Mouse (Mus musculus) limb, embryonic 12.5 days (tissue): ENCODE measurements at regions not wholly inside any gene's neighbourhood (a gene's known extent, or its start where the extent isn't known, plus 50 kb on each side); places are given as distances from the start of the nearest gene placed in this dataset.
A peak's percentile ranks its signal among the peaks of the same experiment; 100 is the strongest.

Experiments
- ATAC-seq: fragments of 200-750 bp; cut with Nextera tagmentation; 2 replicates; pipeline ENCODE4 v1.8.0; 2017; ENCODE audit warnings: low read depth, moderate TSS enrichment; ENCODE audit not compliant: insufficient number of reproducible peaks, insufficient read depth, low FRiP score, low TSS enrichment
- H3K27ac ChIP-seq: fragments of 300-500 bp; sonication (generic); 2 replicates; pipeline ENCODE4 v1.5.1; 2016; ENCODE audit warnings: mild to moderate bottlenecking, moderate library complexity
- H3K27me3 ChIP-seq: fragments of 300-500 bp; sonication (generic); 2 replicates; pipeline ENCODE4 v1.6.1; 2016; ENCODE audit warnings: mild to moderate bottlenecking, moderate library complexity
- H3K36me3 ChIP-seq: fragments of 300-500 bp; sonication (generic); 2 replicates; pipeline ENCODE4 v1.6.1; 2016; ENCODE audit warnings: mild to moderate bottlenecking, moderate library complexity
- H3K4me1 ChIP-seq: fragments of 300-500 bp; sonication (generic); replicated peaks from 2 replicates; pipeline ENCODE4 v1.6.1; 2016
- H3K4me2 ChIP-seq: fragments of 300-500 bp; sonication (generic); 2 replicates; pipeline ENCODE4 v1.6.1; 2016; ENCODE audit warnings: mild to moderate bottlenecking, moderate library complexity
- H3K4me3 ChIP-seq: fragments of 300-500 bp; sonication (generic); replicated peaks from 2 replicates; pipeline ENCODE4 v1.5.1; 2016; ENCODE audit warnings: mild to moderate bottlenecking
- H3K9ac ChIP-seq: fragments of 300-500 bp; sonication (generic); replicated peaks from 2 replicates; pipeline ENCODE4 v1.6.1; 2016; ENCODE audit warnings: mild to moderate bottlenecking, moderate library complexity
- H3K9me3 ChIP-seq: fragments of 300-500 bp; sonication (generic); 2 replicates; pipeline ENCODE4 v1.6.1; 2016; ENCODE audit warnings: mild to moderate bottlenecking, moderate library complexity
- WGBS: fragments of 180-500 bp; shearing (Covaris S2); methylation state at CpG from one replicate; pipeline ENCODE4 v1.1.7; 2016; 5-methylcytosine and 5-hydroxymethylcytosine counted together

DNA sequence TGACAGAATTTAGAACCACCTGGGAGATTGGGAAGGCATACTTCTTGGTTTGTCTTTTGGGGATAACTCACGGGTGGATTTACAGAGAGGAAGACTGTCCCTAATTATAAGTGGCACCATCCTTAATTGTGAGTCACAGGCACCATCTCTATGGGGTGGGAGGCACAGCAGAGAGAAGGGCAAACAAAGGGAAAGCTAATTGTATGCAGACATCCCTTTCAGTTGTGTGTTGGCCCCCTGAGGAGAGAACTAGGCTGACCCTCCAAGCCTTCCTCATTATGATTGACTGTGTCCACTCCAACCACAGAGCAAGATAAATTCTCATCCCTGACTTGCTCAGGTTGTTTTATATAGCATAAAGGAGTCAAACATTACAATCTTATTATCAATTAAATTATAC, 718.8 kb downstream of the Tmem132b start:
- Histone ChIP-seq H3K4me3 (no peak overlapping the region), H3K9ac (no peak overlapping the region), H3K9me3 (no peaks in the 10 kb centered on the region), H3K4me1 (no peaks in the 10 kb centered on the region), H3K27ac (no peak overlapping the region), H3K36me3 (no peaks in the 10 kb centered on the region), H3K4me2 (no peak overlapping the region), H3K27me3 (no peaks in the 10 kb centered on the region)
- 50% methylated on average over 1 of the region's 1 CpGs for WGBS
- no peak for ATAC-seq

DNA sequence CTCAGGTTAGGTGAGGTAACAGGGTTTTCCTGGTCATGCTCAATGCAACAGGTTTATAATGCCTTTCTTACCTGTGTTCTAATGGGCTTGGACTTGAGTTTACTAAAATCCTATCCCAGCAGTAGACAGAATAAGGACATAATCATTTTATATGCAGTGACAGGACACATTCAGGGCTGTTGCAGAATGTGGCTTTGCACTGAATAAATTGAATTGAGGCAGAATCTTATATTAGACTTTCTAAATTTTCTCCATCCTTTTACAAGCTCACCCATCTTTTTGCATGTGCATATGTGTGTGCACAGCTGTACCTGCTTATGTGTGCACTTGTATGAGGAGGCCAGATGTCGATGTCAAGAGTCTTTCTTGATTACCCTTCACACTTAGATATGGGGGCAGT, 723.1 kb downstream of the Tmem132b start:
- no peak overlapping the region for H3K9ac ChIP-seq
- H3K4me1 ChIP-seq: no peaks in the 10 kb centered on the region
- H3K4me3 ChIP-seq: no peak overlapping the region
- no peaks in the 10 kb centered on the region for H3K36me3 ChIP-seq
- 75% methylated on average over 1 of the region's 1 CpGs for WGBS
- peaks cover 5% of the 10 kb centered on the region for H3K9me3 ChIP-seq
- no peaks in the 10 kb centered on the region for H3K27me3 ChIP-seq
- H3K4me2 ChIP-seq: no peak overlapping the region
- ATAC-seq: no peak
- no peak overlapping the region for H3K27ac ChIP-seq

DNA sequence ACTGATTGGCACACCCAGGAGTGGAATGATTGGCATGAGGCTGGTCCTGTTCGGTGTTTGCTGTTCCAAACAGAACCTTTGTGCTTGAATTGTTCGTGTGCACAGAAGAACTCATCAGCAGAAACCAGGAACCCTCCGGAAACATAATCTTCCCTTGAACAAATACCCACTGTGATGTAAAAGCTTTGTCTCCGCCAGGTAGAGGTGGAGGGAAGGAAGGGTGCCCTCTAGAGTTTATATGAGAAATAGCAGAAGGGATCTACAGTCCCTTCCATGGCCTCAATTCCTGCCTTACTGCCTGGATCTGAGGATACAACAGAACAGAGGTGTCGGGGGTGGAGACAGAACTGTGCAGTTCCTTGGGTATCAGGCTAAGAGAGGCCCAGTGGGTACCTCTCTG, 726.3 kb downstream of the Tmem132b start:
- no peak for ATAC-seq
- no peak overlapping the region for H3K4me3 ChIP-seq
- no peaks in the 10 kb centered on the region for H3K4me1 ChIP-seq
- H3K4me2 ChIP-seq: no peak overlapping the region
- H3K36me3 ChIP-seq: no peaks in the 10 kb centered on the region
- no peak overlapping the region for H3K27ac ChIP-seq
- no peaks in the 10 kb centered on the region for H3K27me3 ChIP-seq
- H3K9me3 ChIP-seq: peaks cover 5% of the 10 kb centered on the region
- H3K9ac ChIP-seq: no peak overlapping the region
- WGBS: 80% methylated on average over 5 of the region's 5 CpGs

DNA sequence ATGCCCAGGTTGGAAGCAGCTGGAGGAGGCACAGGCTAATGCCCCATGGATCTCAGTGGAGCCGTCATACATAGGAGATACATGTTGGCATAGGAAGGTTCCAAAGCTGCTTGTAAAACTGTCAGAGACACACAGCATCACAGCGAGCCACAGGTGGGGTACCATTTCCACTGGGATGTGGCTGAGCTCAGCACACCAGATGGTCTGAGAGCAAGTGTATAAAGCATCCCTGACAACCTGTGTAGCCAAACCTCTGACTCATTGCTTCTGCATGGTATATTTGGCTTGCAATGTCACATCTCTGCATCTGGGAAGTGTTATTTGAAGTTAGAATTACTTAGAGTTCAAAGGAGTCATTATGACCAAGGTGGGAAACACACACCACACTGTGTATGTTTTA, 734.9 kb downstream of the Tmem132b start:
- Histone ChIP-seq H3K9ac (no peak overlapping the region), H3K9me3 (no peaks in the 10 kb centered on the region), H3K4me3 (no peak overlapping the region), H3K36me3 (no peaks in the 10 kb centered on the region), H3K4me1 (no peaks in the 10 kb centered on the region; the same call in 1 of the 2 replicates), H3K27me3 (no peaks in the 10 kb centered on the region), H3K4me2 (no peak overlapping the region), H3K27ac (no peak overlapping the region)
- 80% methylated on average over 2 of the region's 2 CpGs for WGBS
- ATAC-seq: peak; percentile 37; the same call in 1 of the 2 replicates

DNA sequence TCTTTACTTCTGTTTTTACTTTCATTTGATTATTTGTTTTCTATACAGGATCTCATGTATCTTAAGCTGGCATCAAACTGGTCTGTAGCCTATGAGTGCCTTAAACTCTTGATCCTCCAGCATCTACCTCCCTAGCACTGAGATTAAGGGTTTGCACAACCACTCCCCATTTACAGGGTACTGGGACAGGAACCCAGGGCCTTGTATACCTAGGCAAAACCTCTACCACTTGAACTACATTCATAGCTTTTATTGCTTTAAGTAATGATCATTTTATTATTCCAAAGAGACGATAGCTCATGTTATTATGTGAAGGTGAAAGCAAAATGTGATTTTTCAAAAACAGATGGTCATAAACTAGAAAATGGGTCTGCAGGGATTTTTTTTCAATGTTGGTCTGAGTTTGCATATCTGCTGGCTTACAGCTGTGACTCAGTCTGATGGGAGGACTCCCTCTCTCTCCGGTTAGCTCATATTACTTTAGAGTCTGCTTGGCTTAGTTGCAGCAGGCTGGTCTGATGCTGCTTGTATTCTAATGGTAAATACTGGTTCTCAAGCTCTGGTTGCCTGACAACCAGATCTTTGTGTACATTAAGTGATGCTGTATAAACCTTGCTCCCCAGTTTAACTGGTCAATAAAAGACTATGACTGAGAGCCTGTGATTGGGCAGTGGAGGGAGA, 735.5 kb downstream of the Tmem132b start:
- H3K4me1 ChIP-seq: no peaks in the 10 kb centered on the region; the same call in 1 of the 2 replicates
- no peak overlapping the region for H3K4me3 ChIP-seq
- 0 out of 2 replicates have a peak overlapping the region, but pooled peaks have one; percentile 13 for H3K27ac ChIP-seq
- no peaks in the 10 kb centered on the region for H3K27me3 ChIP-seq
- no peaks in the 10 kb centered on the region for H3K9me3 ChIP-seq
- 43% methylated on average over 2 of the region's 2 CpGs for whole genome bisulfite sequencing
- H3K9ac ChIP-seq: no peak overlapping the region
- H3K4me2 ChIP-seq: no peak overlapping the region
- H3K36me3 ChIP-seq: no peaks in the 10 kb centered on the region
- ATAC-seq: peak; percentile 85

DNA sequence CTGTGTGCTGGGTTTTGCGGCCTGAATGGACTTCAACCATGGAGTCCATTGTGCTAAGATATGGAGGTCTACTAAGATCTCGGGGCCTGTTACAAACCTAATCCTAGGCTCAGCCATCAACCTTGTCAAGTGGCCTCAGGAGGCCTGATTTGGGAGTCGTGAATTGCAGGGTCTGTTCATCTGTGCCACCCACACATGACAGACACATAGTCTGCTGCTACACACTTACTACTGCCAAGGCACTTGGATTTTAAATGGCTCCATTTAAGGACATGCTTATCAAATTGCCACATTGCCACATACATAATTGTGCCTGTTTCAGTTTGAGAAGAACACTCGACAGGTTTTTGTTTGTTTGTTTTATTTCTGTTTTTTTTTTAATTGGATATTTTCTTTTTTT, 737.0 kb downstream of the Tmem132b start:
- Histone ChIP-seq H3K4me1 (no peaks in the 10 kb centered on the region; the same call in 1 of the 2 replicates), H3K27ac (no peak overlapping the region), H3K27me3 (no peaks in the 10 kb centered on the region), H3K9me3 (no peaks in the 10 kb centered on the region), H3K9ac (no peak overlapping the region), H3K4me3 (no peak overlapping the region), H3K4me2 (no peak overlapping the region), H3K36me3 (no peaks in the 10 kb centered on the region)
- 84% methylated on average over 4 of the region's 4 CpGs for WGBS
- no peak for ATAC-seq

DNA sequence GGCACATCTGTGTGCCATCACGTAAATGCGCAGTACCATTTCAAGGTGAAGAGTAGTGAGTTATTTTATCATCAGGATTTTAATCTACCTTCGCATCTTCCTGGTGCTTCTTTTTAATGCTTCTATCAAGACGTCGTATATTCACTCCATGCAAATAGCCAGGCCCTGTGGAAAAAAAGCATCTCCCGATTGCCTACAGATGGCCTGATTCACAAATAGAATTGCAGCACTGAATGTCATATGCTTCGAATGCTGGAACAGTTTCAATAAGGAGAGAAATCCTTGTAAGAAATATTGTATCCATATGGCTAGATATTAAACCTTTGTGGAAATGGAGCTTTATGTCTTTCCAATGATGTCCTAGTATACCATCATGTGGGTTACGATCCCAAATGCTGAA, 742.7 kb downstream of the Tmem132b start:
- Histone ChIP-seq H3K4me1 (no peaks in the 10 kb centered on the region), H3K9ac (no peak overlapping the region), H3K4me3 (no peak overlapping the region), H3K27me3 (no peaks in the 10 kb centered on the region), H3K4me2 (no peak overlapping the region), H3K9me3 (no peaks in the 10 kb centered on the region), H3K36me3 (no peaks in the 10 kb centered on the region), H3K27ac (no peak overlapping the region)
- 79% methylated on average over 8 of the region's 8 CpGs for WGBS
- no peak for ATAC-seq

DNA sequence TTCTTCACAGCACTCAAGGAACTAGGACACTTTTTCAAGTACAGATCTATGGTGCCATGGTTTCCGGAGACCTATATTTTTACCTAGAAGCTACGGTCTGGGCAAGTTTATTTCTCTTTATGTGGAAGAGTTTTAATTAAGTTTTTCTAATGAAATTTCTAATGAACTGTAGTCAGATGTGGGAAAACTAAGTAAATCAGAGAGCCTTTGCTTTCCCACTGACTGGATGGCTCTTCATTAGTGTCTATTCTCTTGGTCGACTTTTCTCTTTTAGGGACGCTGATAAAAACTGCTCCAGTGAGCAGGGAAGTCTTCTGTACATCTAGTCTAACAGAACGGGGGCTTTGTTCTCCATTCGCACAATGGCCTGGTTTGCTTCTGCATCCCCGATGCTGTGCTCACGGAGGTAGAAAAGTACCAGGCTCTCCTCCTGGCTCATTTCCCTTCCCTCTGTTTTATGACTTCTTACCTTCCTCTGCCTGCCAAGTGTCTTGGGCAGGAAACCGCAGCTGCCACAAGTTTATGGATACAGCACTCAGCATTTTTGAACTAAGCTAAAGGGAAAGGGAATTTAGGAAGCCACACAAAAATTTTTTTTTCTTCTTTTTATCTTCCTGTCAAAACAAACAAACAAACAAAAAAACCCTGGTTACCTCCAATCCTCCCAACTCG, 749.6 kb downstream of the Tmem132b start:
- H3K9me3 ChIP-seq: no peaks in the 10 kb centered on the region
- peak overlapping the region; percentile 35 for H3K4me2 ChIP-seq
- no peaks in the 10 kb centered on the region for H3K36me3 ChIP-seq
- whole genome bisulfite sequencing: 21% methylated on average over 10 of the region's 10 CpGs
- peak overlapping the region; percentile 78 for H3K27ac ChIP-seq
- H3K4me3 ChIP-seq: no peak overlapping the region
- H3K27me3 ChIP-seq: no peaks in the 10 kb centered on the region
- no peak overlapping the region for H3K9ac ChIP-seq
- H3K4me1 ChIP-seq: peaks cover 5% of the 10 kb centered on the region
- no peak for ATAC-seq

DNA sequence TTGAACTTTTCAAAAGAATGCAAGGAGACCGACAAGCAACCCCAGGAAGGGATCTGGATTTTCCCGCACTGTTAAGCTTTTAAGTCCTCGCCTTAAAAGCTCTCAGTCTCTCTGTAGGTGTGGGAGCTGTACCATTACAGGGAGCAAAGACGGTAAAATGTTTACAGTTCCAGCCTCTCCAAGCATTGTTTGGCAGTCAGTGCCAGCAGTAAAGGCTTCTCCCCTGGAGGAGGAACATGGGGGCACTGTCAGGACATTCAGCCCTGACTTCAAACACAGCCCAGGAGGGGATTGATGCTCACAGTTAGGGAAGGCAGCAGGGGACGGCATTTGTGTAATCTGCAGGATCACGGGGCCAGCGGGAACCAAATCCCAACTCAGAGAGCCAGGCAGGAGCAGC, 750.2 kb downstream of the Tmem132b start:
- peak overlapping the region; percentile 35 for H3K4me2 ChIP-seq
- ATAC-seq: peak; percentile 56; the same call in 1 of the 2 replicates
- peak overlapping the region; percentile 78 for H3K27ac ChIP-seq
- H3K36me3 ChIP-seq: no peaks in the 10 kb centered on the region
- peaks cover 5% of the 10 kb centered on the region for H3K4me1 ChIP-seq
- no peaks in the 10 kb centered on the region for H3K9me3 ChIP-seq
- WGBS: 5% methylated on average over 7 of the region's 7 CpGs
- H3K4me3 ChIP-seq: no peak overlapping the region
- H3K27me3 ChIP-seq: no peaks in the 10 kb centered on the region
- no peak overlapping the region; the same call in 1 of the 2 replicates for H3K9ac ChIP-seq

DNA sequence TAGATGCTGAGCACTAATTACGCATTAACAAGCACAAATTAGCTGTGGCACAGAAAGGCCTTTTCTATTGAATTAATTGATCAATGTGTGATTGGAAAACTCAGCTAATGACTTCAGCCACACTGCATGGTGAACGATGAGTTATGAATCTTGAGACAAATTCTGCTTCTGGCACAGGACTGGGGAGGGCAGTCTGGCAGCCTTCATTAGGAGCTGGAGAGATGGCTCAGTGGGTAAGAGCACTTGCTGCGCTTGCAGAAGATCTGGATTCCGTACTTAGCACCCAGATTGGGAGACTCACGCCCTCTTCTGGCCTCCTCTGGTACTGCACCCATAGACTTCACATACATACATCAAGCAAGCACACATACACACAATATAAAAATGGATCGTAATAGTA, 793.3 kb downstream of the Tmem132b start:
- no peak overlapping the region for H3K27ac ChIP-seq
- ATAC-seq: no peak
- no peaks in the 10 kb centered on the region for H3K27me3 ChIP-seq
- H3K36me3 ChIP-seq: no peaks in the 10 kb centered on the region
- H3K4me1 ChIP-seq: no peaks in the 10 kb centered on the region
- WGBS: 80% methylated on average over 6 of the region's 6 CpGs
- no peak overlapping the region for H3K4me2 ChIP-seq
- H3K9ac ChIP-seq: no peak overlapping the region
- no peak overlapping the region for H3K4me3 ChIP-seq
- H3K9me3 ChIP-seq: peaks cover 3% of the 10 kb centered on the region; the same call in 1 of the 2 replicates

DNA sequence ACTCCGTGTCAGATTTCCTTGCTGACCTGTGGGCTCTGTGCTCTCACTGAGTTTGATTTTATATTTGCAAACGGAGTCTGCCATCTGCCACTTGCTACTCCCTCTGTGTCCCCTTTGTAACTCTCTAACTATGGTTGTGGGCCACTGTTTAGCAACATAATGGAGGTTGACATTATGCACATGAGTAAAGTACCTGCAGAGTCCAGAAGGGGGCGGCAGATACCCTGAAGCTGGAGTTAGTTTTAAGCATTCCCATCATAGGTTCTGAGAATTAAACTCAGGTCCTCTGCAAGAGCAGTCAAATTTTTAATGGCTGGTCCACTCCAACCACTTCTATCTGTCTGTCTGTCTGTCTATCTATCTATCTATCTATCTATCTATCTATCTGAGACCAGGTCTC, 796.7 kb downstream of the Tmem132b start:
- Histone ChIP-seq H3K4me1 (no peaks in the 10 kb centered on the region), H3K9ac (no peak overlapping the region), H3K27ac (no peak overlapping the region), H3K9me3 (peaks cover 3% of the 10 kb centered on the region; the same call in 1 of the 2 replicates), H3K4me3 (no peak overlapping the region), H3K27me3 (no peaks in the 10 kb centered on the region), H3K4me2 (no peak overlapping the region), H3K36me3 (no peaks in the 10 kb centered on the region)
- no peak for ATAC-seq
- 39% methylated on average over 3 of the region's 3 CpGs for WGBS
